14 mouse cellular contexts compared by ENCODE assay signal in genomic region chr11:19768962-19769361, GRCm38 (mm10).
"Had no signal": no experiment of that assay in that cellular context is flagged by ENCODE, and none has a peak within 500 bp of the region (broad histone marks: within the 10 kb centered on the region; RNA-seq: fewer than 3 reads in every experiment).

No protein-coding gene starts in this region.

- H3K4me2 ChIP-seq: liver, embryonic 12.5 days; midbrain, embryonic 11.5 days; midbrain, embryonic 13.5 days; midbrain, embryonic 15.5 days; neural tube, embryonic 12.5 days; stomach, embryonic 15.5 days had no signal

- H3K4me1 ChIP-seq: liver, embryonic 12.5 days; megakaryocyte, embryonic 14.5 days; neural tube, embryonic 12.5 days; stomach, embryonic 15.5 days had no signal

- H3K9me3 ChIP-seq: liver, embryonic 12.5 days; midbrain, embryonic 13.5 days; midbrain, embryonic 15.5 days; neural tube, embryonic 12.5 days; stomach, embryonic 15.5 days had no signal

- DNase-seq: right cerebral cortex, postnatal 14 days; thymus, adult 2 months; thymus, postnatal 25 days; thymus, postnatal 4 days had no signal

- H3K27me3 ChIP-seq: liver, embryonic 12.5 days; midbrain, embryonic 15.5 days; neural tube, embryonic 12.5 days; stomach, embryonic 15.5 days had no signal

- H3K27ac ChIP-seq: liver, embryonic 12.5 days; liver, embryonic 14.5 days; macrophage; midbrain, embryonic 13.5 days; midbrain, embryonic 15.5 days; neural tube, embryonic 12.5 days; stomach, embryonic 15.5 days; stomach, postnatal 0 days had no signal

- H3K36me3 ChIP-seq: liver, embryonic 12.5 days; midbrain, embryonic 13.5 days; midbrain, embryonic 15.5 days; neural tube, embryonic 12.5 days; stomach, embryonic 15.5 days had no signal

- H3K4me3 ChIP-seq: liver, embryonic 12.5 days; megakaryocyte, embryonic 14.5 days; midbrain, embryonic 13.5 days; midbrain, embryonic 15.5 days; neural tube, embryonic 12.5 days; stomach, embryonic 15.5 days had no signal

- ATAC-seq: liver, embryonic 12.5 days; midbrain, embryonic 13.5 days; midbrain, embryonic 15.5 days had no signal

- H3K9ac ChIP-seq: liver, embryonic 12.5 days; liver, embryonic 14.5 days; midbrain, embryonic 13.5 days; midbrain, embryonic 15.5 days; neural tube, embryonic 12.5 days; stomach, embryonic 15.5 days had no signal
